Mouse (Mus musculus) myocyte (in vitro differentiated cells): ENCODE results near the gene Camk1d. TPM values are rescaled to one million over a fixed set of nuclear protein-coding genes. Genes with fewer than 3 reads are reported as not detected.

Experiments used
- H3K27me3 ChIP-seq: one replicate; pipeline ENCODE4 v1.6.1; 2011; ENCODE audit not compliant: control insufficient read depth, insufficient read depth, insufficient read length
- H3K36me3 ChIP-seq: one replicate; pipeline ENCODE4 v1.6.1; 2011; ENCODE audit not compliant: control insufficient read depth, insufficient read depth
- H3K4me2 ChIP-seq: one replicate; pipeline ENCODE4 v1.6.1; 2011; ENCODE audit warnings: low read depth, control low read depth
- H3K4me3 ChIP-seq: one replicate; pipeline ENCODE4 v1.5.1; 2011; ENCODE audit warnings: mild to moderate bottlenecking, control low read depth, moderate library complexity
- H3K79me2 ChIP-seq: one replicate; pipeline ENCODE4 v1.6.1; 2011; ENCODE audit not compliant: control insufficient read depth, insufficient read depth
- H3ac ChIP-seq: one replicate; pipeline ENCODE4 v1.6.1; 2011; ENCODE audit not compliant: control insufficient read depth, insufficient read length
- CEBPB ChIP-seq: IDR thresholded peaks from 2 replicates; pipeline ENCODE4 v1.6.1; 2011; ENCODE audit warnings: mild to moderate bottlenecking, moderate library complexity; ENCODE audit not compliant: poor library complexity, insufficient read depth, severe bottlenecking
- E2F4 ChIP-seq: IDR thresholded peaks from one replicate; pipeline ENCODE4 v1.6.1; 2011; ENCODE audit warnings: mild to moderate bottlenecking, control low read depth, moderate library complexity; ENCODE audit not compliant: insufficient read depth
- MAX ChIP-seq: IDR thresholded peaks from one replicate; pipeline ENCODE4 v1.6.1; 2011; ENCODE audit warnings: low read depth, mild to moderate bottlenecking, control low read depth
- MYOD1 ChIP-seq, 3 experiments: IDR thresholded peaks; one replicate each; pipeline ENCODE4 v1.6.1; 2011; ENCODE audit warnings: control low read depth in 2 of 3, low read depth in 2 of 3, mild to moderate bottlenecking in 2 of 3, moderate library complexity in 1 of 3; ENCODE audit not compliant: insufficient read length in 2 of 3, control insufficient read depth in 1 of 3
- MYOG ChIP-seq, 3 experiments: IDR thresholded peaks; one replicate each; pipeline ENCODE4 v1.6.1; 2011; ENCODE audit warnings: control low read depth in 2 of 3, low read depth in 2 of 3, mild to moderate bottlenecking in 2 of 3; ENCODE audit not compliant: insufficient read length in 2 of 3, control insufficient read depth in 1 of 3, insufficient read depth in 1 of 3
- POLR2A ChIP-seq: IDR thresholded peaks from one replicate; pipeline ENCODE4 v1.6.1; 2011; ENCODE audit warnings: low read depth, mild to moderate bottlenecking, control low read depth, moderate library complexity; ENCODE audit not compliant: insufficient read length
- POLR2AphosphoS2 ChIP-seq: IDR thresholded peaks from one replicate; pipeline ENCODE4 v1.6.1; 2011; ENCODE audit warnings: low read depth, control low read depth; ENCODE audit not compliant: insufficient read length
- REST ChIP-seq: IDR thresholded peaks from one replicate; pipeline ENCODE4 v1.6.1; 2011; ENCODE audit warnings: mild to moderate bottlenecking, control low read depth, moderate library complexity; ENCODE audit not compliant: insufficient read depth, insufficient read length
- SRF ChIP-seq: IDR thresholded peaks from one replicate; pipeline ENCODE4 v1.6.1; 2011; ENCODE audit warnings: low read depth; ENCODE audit not compliant: control insufficient read depth, insufficient read length
- TCF12 ChIP-seq: IDR thresholded peaks from one replicate; pipeline ENCODE4 v1.6.1; 2011; ENCODE audit warnings: mild to moderate bottlenecking, control low read depth; ENCODE audit not compliant: poor library complexity, insufficient read depth, severe bottlenecking
- TCF3 ChIP-seq: IDR thresholded peaks from one replicate; pipeline ENCODE4 v1.6.1; 2011; ENCODE audit warnings: low read depth, control low read depth; ENCODE audit not compliant: insufficient read length
- USF1 ChIP-seq: IDR thresholded peaks from one replicate; pipeline ENCODE4 v1.6.1; 2011; ENCODE audit warnings: low read depth, mild to moderate bottlenecking, control low read depth, moderate library complexity
- polyA plus RNA-seq: library from polyadenylated mRNA; unstranded; fragments of >200 nt; fragmentation: generic; extraction: Trizol; gene quantifications from one replicate; pipeline ENCODE4 v1.2.1, GENCODE M21; 2012; ENCODE audit warnings: missing spikeins

Gene Camk1d
- polyA plus RNA-seq, 1 experiment = 1.1 TPM

DNA sequence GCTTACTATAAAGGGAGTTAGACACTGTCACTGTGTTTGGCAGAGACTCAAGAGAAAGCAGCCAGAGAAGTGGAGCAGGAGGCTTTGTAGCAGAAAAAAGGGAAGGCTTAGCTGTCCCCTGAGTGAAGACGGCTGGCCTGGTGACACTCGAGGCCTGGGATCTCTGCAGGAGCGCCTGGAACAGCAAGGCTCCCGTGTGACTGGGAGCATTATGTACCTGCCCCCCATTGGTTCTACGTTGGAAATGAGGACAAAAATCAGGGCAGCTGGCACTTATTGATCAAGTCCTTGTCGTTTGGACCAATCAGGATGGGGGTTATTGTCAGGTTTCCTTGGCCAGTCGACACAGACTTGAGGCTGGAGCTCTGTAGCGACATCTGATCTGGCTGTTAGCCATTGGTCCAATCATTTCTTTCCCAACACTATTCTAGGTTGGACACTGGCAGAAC lies 195.1 kb downstream of the Camk1d start:
- H3K4me2 ChIP-seq = no peak overlapping the region
- no peak overlapping the region for H3ac ChIP-seq
- no peaks in the 10 kb centered on the region for H3K79me2 ChIP-seq
- H3K27me3 ChIP-seq = no peaks in the 10 kb centered on the region
- no peaks in the 10 kb centered on the region for H3K36me3 ChIP-seq
- TF ChIP-seq TCF3 (no peak), MYOG (IDR thresholded peaks at IDR 0.05; ENCODE audit: control insufficient read depth in 1 of 3, insufficient read depth in 1 of 3, insufficient read length in 2 of 3, low read depth in 2 of 3) (no peak), USF1 (no peak), POLR2A (no peak), SRF (no peak), MYOD1 (IDR thresholded peaks at IDR 0.05; ENCODE audit: control insufficient read depth in 1 of 3, insufficient read length in 2 of 3, low read depth in 2 of 3) (no peak), POLR2AphosphoS2 (no peak), REST (no peak), E2F4 (no peak), CEBPB (no peak), TCF12 (no peak), MAX (no peak)
- H3K4me3 ChIP-seq = no peak overlapping the region

- no peaks in the 10 kb centered on the region for H3K27me3 ChIP-seq
- H3K4me3 ChIP-seq = no peak overlapping the region
- H3K79me2 ChIP-seq = no peaks in the 10 kb centered on the region
- H3K4me2 ChIP-seq = no peak overlapping the region
- no peaks in the 10 kb centered on the region for H3K36me3 ChIP-seq
- TF ChIP-seq POLR2AphosphoS2 = no peak
- no peak for TF ChIP-seq MYOD1 (IDR thresholded peaks at IDR 0.05; ENCODE audit: control insufficient read depth in 1 of 3, insufficient read length in 2 of 3, low read depth in 2 of 3)
- TF ChIP-seq MYOG (IDR thresholded peaks at IDR 0.05; ENCODE audit: control insufficient read depth in 1 of 3, insufficient read depth in 1 of 3, insufficient read length in 2 of 3, low read depth in 2 of 3) = no peak
- TF ChIP-seq TCF3 = no peak
- TF ChIP-seq TCF12 = no peak
- TF ChIP-seq POLR2A = no peak
- no peak for TF ChIP-seq E2F4
- no peak for TF ChIP-seq USF1
- no peak for TF ChIP-seq REST
- TF ChIP-seq SRF = no peak
- no peak for TF ChIP-seq CEBPB
- no peak for TF ChIP-seq MAX
- no peak overlapping the region for H3ac ChIP-seq
Measured at GRCm38 (mm10) chr2:5515106-5515505, 199.2 kb downstream of the Camk1d start.

DNA sequence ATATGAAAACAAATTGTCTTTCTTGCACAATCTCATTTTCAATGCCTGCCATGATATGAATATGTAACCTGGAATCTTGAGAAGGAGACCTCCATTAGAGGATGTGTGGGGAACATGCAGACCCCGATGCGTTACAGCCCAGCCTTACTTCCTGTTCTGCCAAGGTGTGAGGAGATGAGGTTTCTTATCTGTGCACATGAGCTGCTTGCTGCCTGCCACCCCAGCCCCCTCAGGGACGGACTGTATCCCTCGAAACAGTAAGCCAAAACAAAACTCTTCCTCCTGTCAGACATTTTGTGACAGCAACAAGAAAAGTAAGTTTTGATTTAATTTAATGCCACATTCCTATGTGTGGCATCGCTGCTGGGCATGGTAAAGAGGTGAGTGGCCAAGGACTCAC lies 200.2 kb downstream of the Camk1d start:
- Histone ChIP-seq H3K79me2 (no peaks in the 10 kb centered on the region), H3K36me3 (no peaks in the 10 kb centered on the region), H3ac (no peak overlapping the region), H3K4me2 (no peak overlapping the region), H3K27me3 (no peaks in the 10 kb centered on the region), H3K4me3 (no peak overlapping the region)
- TF ChIP-seq TCF12 (no peak), TCF3 (no peak), MAX (no peak), SRF (no peak), REST (no peak), POLR2AphosphoS2 (no peak), MYOD1 (IDR thresholded peaks at IDR 0.05; ENCODE audit: control insufficient read depth in 1 of 3, insufficient read length in 2 of 3, low read depth in 2 of 3) (no peak), MYOG (IDR thresholded peaks at IDR 0.05; ENCODE audit: control insufficient read depth in 1 of 3, insufficient read depth in 1 of 3, insufficient read length in 2 of 3, low read depth in 2 of 3) (no peak), POLR2A (no peak), CEBPB (no peak), USF1 (no peak), E2F4 (no peak)

DNA sequence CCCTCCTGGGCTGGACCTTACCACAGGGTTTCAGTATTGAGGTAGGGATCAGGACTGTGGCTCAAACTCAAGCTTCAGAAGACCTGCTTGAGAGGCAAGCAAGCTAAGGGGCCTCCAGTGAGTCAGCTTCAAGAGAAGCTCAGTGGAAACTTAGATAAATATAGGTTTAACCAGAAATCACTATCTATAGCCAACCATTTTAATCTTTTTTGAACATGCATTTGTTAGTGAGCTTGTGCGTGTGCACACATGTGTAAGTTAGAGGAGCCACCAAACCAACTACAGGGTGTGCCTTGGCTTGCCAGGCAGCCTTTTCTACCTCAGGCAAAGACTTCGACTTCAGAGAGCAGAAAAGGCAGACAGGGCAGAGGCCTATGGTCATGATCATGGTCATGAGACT lies 200.7 kb downstream of the Camk1d start:
- Histone ChIP-seq H3K4me2 (no peak overlapping the region), H3K79me2 (no peaks in the 10 kb centered on the region)
- TF ChIP-seq SRF (no peak), USF1 (no peak)

GRCm38 (mm10) chr2:5510042-5510441 lies 204.3 kb downstream of the Camk1d start:
- TF ChIP-seq REST = no peak
- no peak for TF ChIP-seq USF1
- TF ChIP-seq MYOD1 (IDR thresholded peaks at IDR 0.05; ENCODE audit: control insufficient read depth in 1 of 3, insufficient read length in 2 of 3, low read depth in 2 of 3) = no peak
- no peak for TF ChIP-seq POLR2AphosphoS2
- TF ChIP-seq MYOG (IDR thresholded peaks at IDR 0.05; ENCODE audit: control insufficient read depth in 1 of 3, insufficient read depth in 1 of 3, insufficient read length in 2 of 3, low read depth in 2 of 3) = no peak
- no peak for TF ChIP-seq TCF12
- TF ChIP-seq CEBPB = no peak
- no peak for TF ChIP-seq MAX
- no peak for TF ChIP-seq POLR2A
- TF ChIP-seq TCF3 = no peak
- no peaks in the 10 kb centered on the region for H3K36me3 ChIP-seq
- no peak overlapping the region for H3ac ChIP-seq
- no peak overlapping the region for H3K4me3 ChIP-seq
- H3K79me2 ChIP-seq = no peaks in the 10 kb centered on the region
- H3K4me2 ChIP-seq = no peak overlapping the region
- H3K27me3 ChIP-seq = no peaks in the 10 kb centered on the region

More for the DNA sequence above, 200.7 kb downstream of the Camk1d start:
- no peak overlapping the region for H3ac ChIP-seq
- H3K36me3 ChIP-seq = no peaks in the 10 kb centered on the region
- no peaks in the 10 kb centered on the region for H3K27me3 ChIP-seq
- no peak overlapping the region for H3K4me3 ChIP-seq
